Mouse (Mus musculus) hindbrain, embryonic 11.5 days (tissue): ENCODE data around the gene Otulinl. TPM values are rescaled to one million over a fixed set of nuclear protein-coding genes. Genes with fewer than 3 reads are reported as not detected.

ENCODE experiments used
- ATAC-seq: fragments of 200-750 bp; cut with Nextera tagmentation; 2 replicates; pipeline ENCODE4 v1.8.0; 2017; ENCODE audit warnings: mild to moderate bottlenecking, moderate TSS enrichment, moderate library complexity; ENCODE audit not compliant: low FRiP score
- DNase-seq: peaks from one replicate; pipeline ENCODE4 v3.0.0-alpha.2; 2015; ENCODE audit warnings: low spot score
- H3K27ac ChIP-seq: fragments of 300-500 bp; sonication (generic); 2 replicates; pipeline ENCODE4 v1.5.1; 2014; ENCODE audit warnings: mild to moderate bottlenecking, low read depth, low read length
- H3K27me3 ChIP-seq: fragments of 300-500 bp; sonication (generic); 2 replicates; pipeline ENCODE4 v1.6.1; 2014; ENCODE audit warnings: mild to moderate bottlenecking, low read length, moderate library complexity, mixed read lengths; ENCODE audit not compliant: control insufficient read depth, insufficient read depth
- H3K36me3 ChIP-seq: fragments of 300-500 bp; sonication (generic); 2 replicates; pipeline ENCODE4 v1.6.1; 2014; ENCODE audit warnings: mild to moderate bottlenecking, low read length, moderate library complexity, mixed read lengths; ENCODE audit not compliant: control insufficient read depth, insufficient read depth
- H3K4me1 ChIP-seq: fragments of 300-500 bp; sonication (generic); replicated peaks from 2 replicates; pipeline ENCODE4 v1.6.1; 2014; ENCODE audit warnings: low read length, mixed read lengths; ENCODE audit not compliant: control insufficient read depth, insufficient read depth
- H3K4me2 ChIP-seq: fragments of 300-500 bp; sonication (generic); replicated peaks from 2 replicates; pipeline ENCODE4 v1.6.1; 2014; ENCODE audit warnings: mild to moderate bottlenecking, low read depth, low read length
- H3K4me3 ChIP-seq: fragments of 300-500 bp; sonication (generic); 2 replicates; pipeline ENCODE4 v1.5.1; 2014; ENCODE audit warnings: low read depth, low read length
- H3K9ac ChIP-seq: fragments of 300-500 bp; sonication (generic); 2 replicates; pipeline ENCODE4 v1.6.1; 2014; ENCODE audit warnings: low read depth, low read length
- H3K9me3 ChIP-seq: fragments of 300-500 bp; sonication (generic); 2 replicates; pipeline ENCODE4 v1.6.1; 2016; ENCODE audit warnings: low read length; ENCODE audit not compliant: control insufficient read depth
- WGBS: fragments of 180-500 bp; shearing (Covaris S2); extraction: QIAGEN DNeasy Blood & Tissue Kit; methylation state at CpG from one replicate; pipeline ENCODE4 v1.1.7; 2014; 5-methylcytosine and 5-hydroxymethylcytosine counted together
- polyA plus RNA-seq: library from polyadenylated mRNA; unstranded; fragments of >200 nt; fragmentation: Nextera tagmentation; extraction: Ambion mirVana; gene quantifications from 2 replicates; pipeline ENCODE4 v1.2.1, GENCODE M21; 2014

Gene Otulinl
- polyA plus RNA-seq, 1 experiment from 2014 or later: 6.9 TPM

DNA sequence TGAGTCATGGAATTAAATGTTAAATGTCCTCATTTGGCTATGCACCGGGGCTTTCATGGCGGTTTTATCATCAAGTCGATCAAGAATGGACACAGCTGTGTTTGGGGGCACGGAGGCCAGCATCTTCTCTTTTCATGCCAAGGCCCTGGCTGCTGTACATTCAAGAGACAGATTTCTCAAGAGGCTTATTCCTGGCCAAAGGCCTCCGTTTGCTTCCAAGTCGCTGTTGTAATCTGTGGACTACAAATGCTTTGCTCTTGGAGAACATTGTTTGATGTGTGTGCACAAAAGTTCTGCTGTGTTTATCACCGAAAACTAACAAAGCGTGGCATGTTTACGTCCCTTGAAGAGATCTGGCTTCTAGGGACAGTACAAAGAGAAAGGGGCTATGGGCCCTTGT lies 29.3 kb upstream of the Otulinl start:
- H3K9me3 ChIP-seq: no peaks in the 10 kb centered on the region
- no peaks in the 10 kb centered on the region for H3K27me3 ChIP-seq
- no peak overlapping the region for H3K9ac ChIP-seq
- H3K4me3 ChIP-seq: no peak overlapping the region
- DNase-seq (no peak), ATAC-seq (no peak)
- no peak overlapping the region for H3K4me2 ChIP-seq
- 92% methylated on average over 9 of the region's 9 CpGs for WGBS
- no peaks in the 10 kb centered on the region for H3K4me1 ChIP-seq
- H3K36me3 ChIP-seq: no peaks in the 10 kb centered on the region
- no peak overlapping the region for H3K27ac ChIP-seq

DNA sequence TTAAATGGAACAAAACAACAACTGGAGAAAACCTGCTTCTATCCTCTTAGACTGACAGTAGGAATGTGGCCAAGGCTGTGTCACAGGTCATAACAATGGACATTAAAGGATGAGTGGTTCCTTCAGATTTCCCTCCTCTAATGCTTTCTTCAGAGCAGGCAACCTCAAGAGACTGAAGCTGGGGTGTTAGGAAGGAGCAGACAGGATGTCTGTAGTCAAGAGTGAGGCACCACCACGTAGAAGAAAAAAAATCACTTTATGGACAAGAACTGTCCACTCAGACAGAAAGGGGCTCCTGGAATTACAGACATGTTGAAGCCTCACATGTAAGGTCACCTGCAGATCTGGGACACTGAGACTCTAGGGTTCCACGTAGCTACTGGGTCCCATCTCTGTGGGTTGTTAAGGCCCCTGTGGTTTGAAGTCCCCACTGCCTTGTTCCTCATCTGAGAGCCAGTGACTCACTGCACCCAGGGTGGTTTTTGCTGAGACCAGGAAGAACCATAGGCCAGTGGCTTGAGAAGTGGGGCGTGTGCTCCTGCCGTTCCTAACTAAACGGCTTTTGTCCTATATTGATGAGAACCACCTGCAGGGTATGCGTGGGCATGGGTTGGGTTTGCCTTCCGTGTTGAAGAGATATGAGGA lies 27.7 kb upstream of the Otulinl start:
- Histone ChIP-seq H3K27ac (no peak overlapping the region), H3K4me3 (no peak overlapping the region), H3K9ac (no peak overlapping the region), H3K9me3 (no peaks in the 10 kb centered on the region), H3K27me3 (no peaks in the 10 kb centered on the region), H3K36me3 (no peaks in the 10 kb centered on the region), H3K4me1 (no peaks in the 10 kb centered on the region), H3K4me2 (no peak overlapping the region)
- DNase-seq (no peak), ATAC-seq (no peak)
- WGBS: 89% methylated on average over 7 of the region's 7 CpGs

DNA sequence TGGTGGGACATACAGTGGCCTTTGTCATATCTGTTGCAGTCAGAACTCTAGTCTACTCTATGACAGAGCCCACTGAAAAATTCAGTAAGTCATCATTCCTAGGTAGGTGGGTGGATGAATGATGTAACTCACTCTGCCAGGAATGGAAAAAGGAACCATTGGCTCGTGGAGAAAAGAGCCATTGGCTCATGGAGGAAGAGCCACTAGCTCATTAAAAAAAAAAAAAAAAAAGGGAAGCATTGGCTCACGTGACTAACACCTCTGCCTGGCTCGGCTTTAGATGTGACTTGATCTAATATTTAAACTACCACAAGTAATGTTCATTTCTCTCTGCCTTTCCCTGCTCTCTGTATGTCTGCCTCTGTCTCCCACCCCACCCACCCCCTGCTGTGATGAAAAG lies 27.1 kb upstream of the Otulinl start:
- WGBS: 75% methylated on average over 3 of the region's 3 CpGs
- DNase-seq: no peak
- no peak for ATAC-seq
- no peaks in the 10 kb centered on the region for H3K27me3 ChIP-seq
- H3K4me1 ChIP-seq: no peaks in the 10 kb centered on the region
- no peak overlapping the region for H3K4me3 ChIP-seq
- H3K27ac ChIP-seq: no peak overlapping the region
- no peaks in the 10 kb centered on the region for H3K36me3 ChIP-seq
- H3K9me3 ChIP-seq: no peaks in the 10 kb centered on the region
- H3K4me2 ChIP-seq: no peak overlapping the region
- H3K9ac ChIP-seq: no peak overlapping the region

DNA sequence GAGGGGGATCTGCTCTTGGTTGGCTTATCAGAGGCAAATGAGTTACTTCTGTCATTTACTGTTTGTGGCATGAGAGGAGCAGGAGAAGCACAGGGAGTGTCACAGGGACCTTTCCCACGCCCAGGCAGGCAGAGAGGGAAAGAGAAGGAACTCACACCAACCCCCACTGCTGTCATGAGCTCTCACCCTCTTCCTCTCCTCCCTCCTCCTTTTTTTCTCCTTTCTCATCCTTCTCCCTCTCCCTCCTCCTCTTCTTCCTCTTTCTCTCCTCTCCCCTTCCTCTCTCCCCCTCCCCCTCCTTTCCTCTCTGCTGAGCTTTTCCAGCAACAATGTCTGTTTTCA lies 21.6 kb upstream of the Otulinl start:
- H3K27ac ChIP-seq: no peak overlapping the region

DNA sequence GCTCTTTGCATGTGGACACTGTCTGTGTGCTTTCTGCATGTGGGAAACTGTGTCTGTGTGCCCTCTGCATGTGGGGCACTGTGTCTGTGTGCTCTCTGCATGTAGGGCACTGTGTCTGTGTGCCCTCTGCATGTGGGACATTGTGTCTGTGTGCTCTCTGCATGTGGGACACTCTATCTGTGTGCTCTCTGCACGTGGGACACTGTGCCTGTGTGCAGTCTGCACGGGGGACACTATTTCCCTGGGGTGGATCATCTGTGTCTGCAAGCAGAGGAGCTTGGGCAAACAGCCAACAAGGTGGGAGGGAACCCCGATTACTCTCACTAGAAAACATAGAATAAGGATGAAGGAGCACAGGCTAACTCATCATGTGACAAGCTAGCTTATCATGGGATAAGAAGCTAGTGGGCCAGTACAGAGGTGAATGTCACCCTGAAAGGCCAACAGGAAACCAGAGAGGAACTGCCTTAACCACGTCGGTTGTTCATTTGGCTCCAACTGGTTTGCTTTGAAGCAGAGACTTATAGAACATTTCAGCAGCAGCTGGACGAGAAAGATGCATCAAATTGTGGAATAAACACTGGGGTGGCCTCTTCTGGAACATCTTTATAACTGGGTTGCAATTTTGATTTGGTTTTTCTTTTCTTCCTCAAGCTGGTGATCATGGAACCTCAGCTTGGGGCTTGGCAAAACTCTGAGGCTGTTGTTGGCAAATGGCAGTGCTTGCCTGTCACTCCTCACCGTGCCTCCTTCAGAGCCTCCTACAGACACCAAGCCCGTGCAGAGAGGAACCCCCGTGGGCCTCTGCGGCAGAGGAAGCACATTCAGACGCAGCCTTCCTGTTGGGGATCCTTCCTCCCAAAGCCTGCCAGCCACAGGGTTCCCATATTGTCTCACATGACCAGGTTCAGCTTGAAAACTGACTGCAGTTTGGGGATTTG lies 20.9 kb upstream of the Otulinl start:
- ATAC-seq (no peak), DNase-seq (no peak)
- H3K4me3 ChIP-seq: no peak overlapping the region
- WGBS: 51% methylated on average over 11 of the region's 11 CpGs
- no peak overlapping the region for H3K4me2 ChIP-seq
- no peaks in the 10 kb centered on the region for H3K27me3 ChIP-seq
- H3K9ac ChIP-seq: no peak overlapping the region
- H3K9me3 ChIP-seq: no peaks in the 10 kb centered on the region
- H3K36me3 ChIP-seq: no peaks in the 10 kb centered on the region
- no peak overlapping the region for H3K27ac ChIP-seq
- H3K4me1 ChIP-seq: 0 out of 2 replicates have a peak, but pooled peaks cover 2% of the 10 kb centered on the region

More for the DNA sequence above, 21.6 kb upstream of the Otulinl start:
- DNase-seq (no peak), ATAC-seq (no peak)
- 0 out of 2 replicates have a peak, but pooled peaks cover 2% of the 10 kb centered on the region for H3K4me1 ChIP-seq
- WGBS: 11% methylated on average over 1 of the region's 1 CpGs
- no peak overlapping the region for H3K4me3 ChIP-seq
- no peaks in the 10 kb centered on the region for H3K9me3 ChIP-seq
- H3K36me3 ChIP-seq: no peaks in the 10 kb centered on the region
- no peak overlapping the region for H3K4me2 ChIP-seq
- H3K9ac ChIP-seq: no peak overlapping the region
- H3K27me3 ChIP-seq: no peaks in the 10 kb centered on the region

DNA sequence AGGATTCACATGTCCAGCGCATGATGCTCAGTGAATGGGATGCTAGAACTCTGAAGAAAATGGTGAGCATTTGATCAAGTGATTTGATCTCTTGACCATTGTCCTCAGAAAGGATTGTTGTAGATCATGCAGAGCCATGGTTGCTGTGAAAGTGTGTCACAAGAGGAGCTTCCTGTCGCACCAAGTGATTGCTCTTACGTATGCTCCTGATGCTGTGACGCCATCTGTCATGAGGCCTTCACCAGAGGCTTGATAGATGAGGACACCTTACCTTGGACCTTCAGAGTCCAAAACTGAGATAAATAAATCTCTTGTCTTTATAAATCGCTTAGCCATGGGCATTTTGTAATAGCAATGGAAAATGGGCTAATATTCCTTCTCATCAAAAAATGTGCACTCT lies 16.3 kb upstream of the Otulinl start:
- Histone ChIP-seq H3K9me3 (no peaks in the 10 kb centered on the region), H3K27ac (no peak overlapping the region), H3K4me2 (no peak overlapping the region), H3K4me1 (0 out of 2 replicates have a peak, but pooled peaks cover under 1% of the 10 kb centered on the region), H3K36me3 (no peaks in the 10 kb centered on the region), H3K4me3 (no peak overlapping the region), H3K9ac (no peak overlapping the region), H3K27me3 (no peaks in the 10 kb centered on the region)
- 93% methylated on average over 5 of the region's 5 CpGs for WGBS
- DNase-seq (no peak), ATAC-seq (no peak)

DNA sequence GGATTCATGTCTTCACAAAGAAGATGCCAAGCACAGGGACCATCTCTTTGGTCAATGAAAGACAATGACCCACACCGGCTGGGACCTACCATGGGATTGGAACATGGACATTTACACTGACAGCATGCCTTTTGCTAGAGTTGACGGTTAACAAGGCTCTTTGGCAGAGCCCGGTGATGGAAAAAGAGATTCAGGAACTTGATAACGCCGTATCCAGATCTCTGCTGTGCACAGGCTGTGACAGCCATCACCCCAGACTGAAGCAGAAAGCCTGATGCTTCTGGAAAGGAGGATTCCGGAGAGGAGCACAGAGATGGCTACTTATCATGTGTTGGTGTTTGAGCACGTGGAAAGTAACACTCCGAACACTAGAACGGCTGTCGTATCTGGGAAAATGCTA lies 11.9 kb upstream of the Otulinl start:
- no peak for DNase-seq
- Histone ChIP-seq H3K4me2 (no peak overlapping the region), H3K9ac (no peak overlapping the region), H3K9me3 (no peaks in the 10 kb centered on the region), H3K36me3 (no peaks in the 10 kb centered on the region), H3K27ac (no peak overlapping the region), H3K27me3 (no peaks in the 10 kb centered on the region), H3K4me1 (no peaks in the 10 kb centered on the region), H3K4me3 (no peak overlapping the region)
- ATAC-seq: no peak
- WGBS: 90% methylated on average over 10 of the region's 10 CpGs

DNA sequence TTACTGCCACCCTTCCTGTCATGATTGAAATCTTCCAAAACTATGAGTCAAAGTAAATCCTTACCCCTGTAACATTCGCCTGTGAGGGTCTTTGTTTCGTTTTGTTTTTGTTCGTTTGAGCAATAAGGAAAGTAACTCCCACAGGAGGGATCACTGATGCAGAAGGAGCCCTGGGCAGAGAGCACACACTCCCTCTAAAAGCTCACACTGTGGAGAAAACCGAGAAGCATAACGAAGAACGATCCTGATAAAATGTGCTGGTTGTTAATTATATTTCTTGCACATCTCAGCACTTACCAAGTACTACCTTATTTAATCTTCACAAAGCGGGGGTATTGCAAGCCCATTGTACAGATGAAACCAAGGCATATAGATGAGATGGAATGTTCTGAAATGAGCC lies 10.8 kb upstream of the Otulinl start:
- DNase-seq (no peak), ATAC-seq (no peak)
- Histone ChIP-seq H3K4me3 (no peak overlapping the region), H3K9ac (no peak overlapping the region), H3K27ac (no peak overlapping the region), H3K4me2 (no peak overlapping the region), H3K36me3 (no peaks in the 10 kb centered on the region), H3K4me1 (no peaks in the 10 kb centered on the region), H3K27me3 (no peaks in the 10 kb centered on the region), H3K9me3 (no peaks in the 10 kb centered on the region)
- 75% methylated on average over 7 of the region's 7 CpGs for WGBS

DNA sequence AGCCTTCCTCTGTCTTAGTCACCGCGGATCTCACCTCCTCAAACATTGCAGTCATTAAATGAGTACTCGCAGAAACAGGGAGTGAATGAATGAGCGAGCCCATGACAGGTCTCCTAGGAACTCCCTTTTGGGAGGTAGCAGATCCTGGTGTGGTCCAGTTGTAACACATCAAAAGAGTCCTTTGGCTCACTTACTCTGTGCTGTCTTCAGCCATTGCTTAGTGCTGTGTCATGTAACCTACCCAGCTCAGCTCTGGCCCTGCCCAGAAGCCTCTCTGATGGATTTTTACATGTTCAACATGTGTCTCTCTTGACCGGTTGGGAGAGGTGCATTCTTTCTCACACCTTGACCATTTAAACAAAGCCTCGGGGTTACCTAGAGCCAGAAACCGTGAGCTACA lies 9.8 kb upstream of the Otulinl start:
- no peak for ATAC-seq
- WGBS: 92% methylated on average over 7 of the region's 7 CpGs

More for the DNA sequence above, 9.8 kb upstream of the Otulinl start:
- Histone ChIP-seq H3K9ac (no peak overlapping the region), H3K9me3 (no peaks in the 10 kb centered on the region), H3K4me3 (no peak overlapping the region), H3K4me2 (no peak overlapping the region), H3K36me3 (no peaks in the 10 kb centered on the region), H3K27me3 (no peaks in the 10 kb centered on the region), H3K4me1 (no peaks in the 10 kb centered on the region), H3K27ac (no peak overlapping the region)
- no peak for DNase-seq
